Mouse (Mus musculus) lung, adult 2 months (tissue): Measurements from ENCODE around the gene Jak2. TPM values are rescaled to one million over a fixed set of nuclear protein-coding genes. Genes with fewer than 3 reads are reported as not detected.

Source experiments
- DNase-seq: peaks from one replicate; pipeline ENCODE4 v3.0.0; 2022
- H3K4me1 ChIP-seq: fragments of 200-500 bp; 2 replicates; pipeline ENCODE4 v1.6.1; 2011; ENCODE audit warnings: low read length; ENCODE audit not compliant: control insufficient read depth, insufficient read depth
- H3K4me3 ChIP-seq: fragments of 200-500 bp; replicated peaks from 2 replicates; pipeline ENCODE3; 2011; ENCODE audit warnings: low read depth, mild to moderate bottlenecking, control low read depth, low read length; ENCODE audit errors: extremely low read depth
- CTCF ChIP-seq: fragments of 200-500 bp; IDR thresholded peaks from 2 replicates; pipeline ENCODE4 v1.5.1; 2011; ENCODE audit warnings: mild to moderate bottlenecking, low read length, control low read depth; ENCODE audit not compliant: insufficient read depth
- POLR2A ChIP-seq: fragments of 200-500 bp; IDR thresholded peaks from 2 replicates; pipeline ENCODE4 v1.6.1; 2011; ENCODE audit warnings: low read depth, mild to moderate bottlenecking, control low read depth, low read length, borderline replicate concordance; ENCODE audit errors: extremely low read depth
- WGBS: fragments of 180-500 bp; shearing (Covaris S2); methylation state at CpG from one replicate; pipeline ENCODE4 v1.1.7; 2018; 5-methylcytosine and 5-hydroxymethylcytosine counted together
- polyA plus RNA-seq: library from polyadenylated mRNA; depleted of rRNA; stranded (reverse); fragments of >200 nt; gene quantifications from 2 replicates; pipeline ENCODE4 v1.2.3, GENCODE M21; 2012; rRNA removed

Gene Jak2
- polyA plus RNA-seq, 1 experiment: 8.9 TPM

DNA sequence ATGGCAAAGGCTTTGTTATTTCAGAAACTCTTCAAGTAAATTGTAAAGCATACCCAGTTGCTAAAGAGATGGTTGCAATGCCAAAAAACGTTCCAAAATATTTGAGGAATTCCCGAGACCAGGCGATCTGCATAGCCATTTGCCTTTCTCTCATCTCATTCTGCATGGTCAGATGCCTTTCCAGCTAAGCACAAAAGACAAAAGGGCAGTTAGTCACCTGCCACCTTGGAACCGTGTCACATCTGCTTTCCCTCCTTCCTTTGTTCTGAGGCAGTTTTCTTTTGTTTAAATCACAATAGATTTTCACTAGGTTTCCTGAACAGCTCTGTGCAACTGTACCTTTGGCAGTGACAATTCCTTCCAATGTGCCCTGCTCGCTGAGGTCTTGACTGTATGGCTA, 99.4 kb downstream of the Jak2 start:
- 49% methylated on average over 5 of the region's 5 CpGs for WGBS
- no peak for TF ChIP-seq POLR2A
- TF ChIP-seq CTCF: no peak
- peaks cover 2% of the 10 kb centered on the region; the same call in 1 of the 2 replicates for H3K4me1 ChIP-seq

GRCm38 (mm10) chr19:29354895-29355877, 103.6 kb downstream of the Jak2 start:
- Histone ChIP-seq H3K4me1 (peaks cover 2% of the 10 kb centered on the region; the same call in 1 of the 2 replicates), H3K4me3 (peak overlapping the region; percentile 31)
- peak; percentile 84 for DNase-seq
- TF ChIP-seq CTCF (peak; percentile 95), POLR2A (no peak)
- 3% methylated on average over 20 of the region's 20 CpGs for WGBS

More for the DNA sequence above, 99.4 kb downstream of the Jak2 start:
- no peak overlapping the region for H3K4me3 ChIP-seq
- DNase-seq: no peak

DNA sequence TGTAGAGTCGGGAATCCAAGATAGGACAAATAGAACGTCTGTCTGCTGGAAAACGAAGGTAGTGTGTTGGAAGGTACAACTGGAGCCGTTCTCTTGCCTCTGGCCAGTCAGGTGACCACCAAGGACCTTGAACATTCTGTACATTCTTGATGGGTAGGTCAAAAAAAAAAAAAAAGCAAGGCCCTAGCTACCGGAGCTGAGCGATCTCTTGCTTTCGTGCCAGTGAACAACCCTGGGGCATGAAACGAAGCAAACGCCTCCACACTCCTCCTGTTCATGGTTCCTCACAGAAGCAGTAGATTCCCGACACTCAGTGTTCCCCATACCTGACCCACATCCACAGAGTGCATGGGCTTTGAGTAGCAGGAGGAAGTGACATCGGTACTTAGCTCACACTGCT, 104.7 kb downstream of the Jak2 start:
- WGBS: 87% methylated on average over 11 of the region's 11 CpGs
- no peak for DNase-seq
- Histone ChIP-seq H3K4me1 (peaks cover 2% of the 10 kb centered on the region; the same call in 1 of the 2 replicates), H3K4me3 (no peak overlapping the region)
- no peak for TF ChIP-seq CTCF
- no peak for TF ChIP-seq POLR2A

GRCm38 (mm10) chr19:29360251-29360650, 108.6 kb downstream of the Jak2 start:
- TF ChIP-seq POLR2A (no peak), CTCF (no peak)
- Histone ChIP-seq H3K4me3 (no peak overlapping the region), H3K4me1 (peaks cover 2% of the 10 kb centered on the region; the same call in 1 of the 2 replicates)
- 76% methylated on average over 5 of the region's 5 CpGs for WGBS
- no peak for DNase-seq

GRCm38 (mm10) chr19:29361468-29362130, 110.0 kb downstream of the Jak2 start:
- H3K4me3 ChIP-seq: peak overlapping the region; percentile 78
- TF ChIP-seq CTCF: no peak
- peak; percentile 74; the same call in 1 of the 2 replicates for TF ChIP-seq POLR2A
- 3% methylated on average over 33 of the region's 33 CpGs for WGBS
- peak; percentile 84 for DNase-seq
- peaks cover 2% of the 10 kb centered on the region; the same call in 1 of the 2 replicates for H3K4me1 ChIP-seq

GRCm38 (mm10) chr19:29362173-29362930, 110.7 kb downstream of the Jak2 start:
- 37% methylated on average over 13 of the region's 13 CpGs for WGBS
- DNase-seq: no peak
- TF ChIP-seq CTCF: no peak
- peak overlapping the region; percentile 78 for H3K4me3 ChIP-seq
- H3K4me1 ChIP-seq: peaks cover 2% of the 10 kb centered on the region; the same call in 1 of the 2 replicates

Other genes with a start within 250 kb of the Jak2 start
- gene Ak3, start 203.9 kb upstream of the Jak2 start, polyA plus RNA-seq: 69.3 and 73.6 TPM in 2 replicates
- 12.3 and 14.1 TPM in 2 replicates for gene Rcl1, start 150.5 kb upstream of the Jak2 start, polyA plus RNA-seq
- 0.82 TPM in 1 of 2 replicates, not detected in the other for gene Insl6, start 73.5 kb downstream of the Jak2 start, polyA plus RNA-seq
- gene Rln1, start 82.8 kb downstream of the Jak2 start, polyA plus RNA-seq: not detected in 2 replicates
- gene Plgrkt, start 115.6 kb downstream of the Jak2 start, polyA plus RNA-seq: 56.1 and 57.2 TPM in 2 replicates
- gene Cd274, start 115.6 kb downstream of the Jak2 start, polyA plus RNA-seq: 5.4 and 9.0 TPM in 2 replicates
- gene Pdcd1lg2, start 159.1 kb downstream of the Jak2 start, polyA plus RNA-seq: 0.29 and 0.37 TPM in 2 replicates